Mouse (Mus musculus): Measurements from ENCODE around the gene Man1a.

DNA sequence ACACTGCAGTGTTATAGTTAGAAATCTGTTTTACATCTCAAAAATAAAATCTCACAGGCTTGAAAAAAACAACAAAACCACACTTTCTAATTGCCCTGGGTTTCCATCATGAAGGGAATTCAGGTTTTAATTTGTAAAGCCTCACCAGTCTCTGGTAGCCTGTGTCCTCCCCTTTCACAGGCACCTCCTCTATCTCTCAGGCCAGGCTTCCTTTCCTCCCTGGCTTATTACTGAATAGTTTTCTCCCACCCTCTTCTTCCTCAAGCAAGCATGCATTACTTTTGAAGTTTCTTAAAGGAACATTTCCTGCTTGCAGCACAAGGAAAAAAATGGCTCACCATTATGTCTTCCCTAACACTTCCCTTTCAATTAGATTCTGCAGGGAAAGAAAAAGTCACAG is 80.2 kb downstream of the Man1a start:
- TF ChIP-seq POLR2A (IDR thresholded peaks at IDR 0.05; ENCODE audit: insufficient read depth, low read depth, low read length), result no peak
- no peak for TF ChIP-seq CTCF (IDR thresholded peaks at IDR 0.05)
- no peak for TF ChIP-seq EP300 (IDR thresholded peaks at IDR 0.05; ENCODE audit: insufficient read depth, low read depth, low read length)

All from heart, adult 2 months (tissue).